7 mouse cellular contexts compared by ENCODE assay signal in the genomic region with DNA sequence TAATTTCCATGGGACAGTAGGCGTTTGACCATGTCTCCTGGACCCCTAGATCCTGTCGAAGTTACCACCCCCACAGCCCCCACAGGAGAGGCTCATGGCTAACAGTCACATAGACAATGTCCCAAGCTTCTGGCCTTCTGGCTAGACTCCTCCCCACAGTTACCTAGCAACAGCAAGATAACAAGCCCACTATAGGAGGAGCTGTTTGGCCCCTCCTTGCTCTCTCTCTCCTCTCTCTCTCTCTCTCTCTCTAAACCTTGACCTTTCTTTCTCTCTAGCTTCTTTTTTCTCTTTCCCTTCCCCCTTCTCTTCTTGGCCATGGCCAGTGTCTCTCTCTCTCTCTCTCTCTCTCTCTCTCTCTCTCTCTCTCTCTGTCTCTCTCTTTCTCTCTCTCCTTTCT.
A peak's percentile ranks its signal among the peaks of the same experiment; 100 is the strongest.
DNase-seq lines count a peak whose midpoint lies in the region; ATAC-seq and TF ChIP-seq lines count a peak whose summit lies in the region.
"Not testable (repeated sequence)": the region's sequence is repeated elsewhere in the genome, so short reads cannot be mapped to it uniquely, and the experiment has no call there.

No protein-coding gene starts in this region.

- peak overlapping the region; percentile 47 for H3K4me2 ChIP-seq in liver, embryonic 12.5 days
- not testable (repeated sequence) for H3K4me2 ChIP-seq in liver, embryonic 14.5 days (ENCODE audit: low read depth); liver, embryonic 16.5 days (ENCODE audit: low read depth, low read length); midbrain, embryonic 11.5 days

- H3K9me3 ChIP-seq in MEL (replicated peaks; ENCODE audit: insufficient read depth, low read length); forebrain, embryonic 10.5 days; liver, embryonic 12.5 days (replicated peaks); liver, embryonic 14.5 days (ENCODE audit: control insufficient read depth, low read length); liver, embryonic 16.5 days (replicated peaks; ENCODE audit: control insufficient read depth, low read length); midbrain, embryonic 11.5 days (ENCODE audit: control insufficient read depth, low read length): not testable (repeated sequence)

- H3K79me2 ChIP-seq in MEL (ENCODE audit: control insufficient read depth, insufficient read depth, low read length, poor library complexity), result not testable (repeated sequence)

- TF ChIP-seq CTCF in MEL (IDR thresholded peaks at IDR 0.05 in 2 of 3, conservative IDR thresholded peaks at IDR 0.05 in 1 of 3; ENCODE audit: control insufficient read depth in 1 of 3, insufficient read depth in 1 of 3, low read depth in 2 of 3, low read length in 3 of 3, poor library complexity in 1 of 3, severe bottlenecking in 1 of 3); liver, embryonic 14.5 days (IDR thresholded peaks at IDR 0.05; ENCODE audit: low read depth): not testable (repeated sequence)

- not testable (repeated sequence) for TF ChIP-seq EP300 in MEL (IDR thresholded peaks at IDR 0.05; ENCODE audit: low read depth in 1 of 2, low read length in 2 of 2); liver, embryonic 14.5 days (IDR thresholded peaks at IDR 0.05; ENCODE audit: low read depth)

- not testable (repeated sequence) for H3K4me3 ChIP-seq in MEL (ENCODE audit: control insufficient read depth in 1 of 2, insufficient read depth in 1 of 2, low read depth in 2 of 2, low read length in 2 of 2); forebrain, embryonic 10.5 days; liver, embryonic 12.5 days; liver, embryonic 14.5 days (ENCODE audit: insufficient read depth in 1 of 2, low read depth in 2 of 2, low read length in 2 of 2); liver, embryonic 16.5 days (ENCODE audit: low read depth, low read length); midbrain, embryonic 11.5 days (ENCODE audit: low read depth, low read length)

- peaks cover 0 to 11% of the 10 kb centered on the region in 2 experiments; a peak in 2 of 4 replicates for H3K36me3 ChIP-seq in MEL (ENCODE audit: control insufficient read depth in 1 of 2, insufficient read depth in 2 of 2, low read length in 2 of 2)
- H3K36me3 ChIP-seq in forebrain, embryonic 10.5 days (replicated peaks); liver, embryonic 12.5 days; liver, embryonic 14.5 days (replicated peaks; ENCODE audit: control insufficient read depth, insufficient read depth, low read depth); liver, embryonic 16.5 days (ENCODE audit: control insufficient read depth, insufficient read depth); midbrain, embryonic 11.5 days (ENCODE audit: control insufficient read depth, insufficient read depth, low read length): not testable (repeated sequence)

- not testable (repeated sequence) for H3K27ac ChIP-seq in MEL (ENCODE audit: control insufficient read depth, low read depth, low read length); liver, embryonic 12.5 days; liver, embryonic 14.5 days; liver, embryonic 16.5 days (ENCODE audit: low read length); midbrain, embryonic 11.5 days (ENCODE audit: low read depth, low read length)
- H3K27ac ChIP-seq in forebrain, embryonic 10.5 days, result 0 out of 2 replicates have a peak overlapping the region, but pooled peaks have one; percentile 13

- DNase-seq in MEL (ENCODE audit: low read depth, low spot score); forebrain, embryonic 10.5 days (ENCODE audit: extremely low spot score, low spot score); midbrain, embryonic 11.5 days (ENCODE audit: low spot score, missing footprints): not testable (repeated sequence)
- DNase-seq in liver, result peak; percentile 20
- peak in 2 of 3 experiments; percentile 14 to 24 for DNase-seq in liver, embryonic 14.5 days (ENCODE audit: low read depth in 3 of 3, low spot score in 3 of 3)

- not testable (repeated sequence) for H3K9ac ChIP-seq in MEL (ENCODE audit: control insufficient read depth, low read depth, low read length, poor library complexity, severe bottlenecking); liver, embryonic 12.5 days; liver, embryonic 14.5 days (replicated peaks); liver, embryonic 16.5 days (ENCODE audit: low read depth, low read length); midbrain, embryonic 11.5 days (ENCODE audit: low read length)

- H3K27me3 ChIP-seq in MEL (ENCODE audit: control insufficient read depth in 1 of 2, insufficient read depth in 2 of 2, low read length in 2 of 2); forebrain, embryonic 10.5 days (ENCODE audit: poor library complexity, severe bottlenecking); liver, embryonic 12.5 days (replicated peaks); liver, embryonic 14.5 days (ENCODE audit: control insufficient read depth, insufficient read depth, low read length); liver, embryonic 16.5 days (ENCODE audit: control insufficient read depth, insufficient read depth, low read depth, low read length); midbrain, embryonic 11.5 days (ENCODE audit: control insufficient read depth, insufficient read depth, low read length): not testable (repeated sequence)

- TF ChIP-seq POLR2A in MEL (IDR thresholded peaks at IDR 0.05; ENCODE audit: control insufficient read depth in 1 of 2, insufficient read depth in 1 of 2, low read depth in 1 of 2, low read length in 2 of 2, poor library complexity in 1 of 2), result not testable (repeated sequence)

- TF ChIP-seq RAD21 in MEL (IDR thresholded peaks at IDR 0.05; ENCODE audit: low read depth, low read length), result not testable (repeated sequence)

- H3K4me1 ChIP-seq in MEL (ENCODE audit: control insufficient read depth in 1 of 2, insufficient read depth in 2 of 2, low read length in 2 of 2); midbrain, embryonic 11.5 days (ENCODE audit: control insufficient read depth, insufficient read depth, low read length): not testable (repeated sequence)
- peaks cover 17% of the 10 kb centered on the region for H3K4me1 ChIP-seq in forebrain, embryonic 10.5 days
- peaks cover 47% of the 10 kb centered on the region for H3K4me1 ChIP-seq in liver, embryonic 12.5 days
- peaks cover 23 to 30% of the 10 kb centered on the region in 2 experiments for H3K4me1 ChIP-seq in liver, embryonic 14.5 days (replicated peaks; ENCODE audit: control insufficient read depth in 2 of 2, insufficient read depth in 2 of 2, low read length in 1 of 2)
- H3K4me1 ChIP-seq in liver, embryonic 16.5 days (ENCODE audit: control insufficient read depth, low read depth, low read length), result peaks cover 15% of the 10 kb centered on the region

- WGBS in forebrain, embryonic 10.5 days, result 61% methylated on average over 2 of the region's 2 CpGs
- 29% methylated on average over 2 of the region's 2 CpGs for WGBS in liver, embryonic 12.5 days (ENCODE audit: insufficient replicate concordance)
- 23% methylated on average over 2 of the region's 2 CpGs for WGBS in liver, embryonic 14.5 days (ENCODE audit: insufficient replicate concordance)
- 19% methylated on average over 2 of the region's 2 CpGs for WGBS in liver, embryonic 16.5 days (ENCODE audit: insufficient replicate concordance)
- 47% methylated on average over 2 of the region's 2 CpGs for WGBS in midbrain, embryonic 11.5 days

- peak; percentile 71 for ATAC-seq in liver, embryonic 12.5 days
- peak; percentile 71 for ATAC-seq in liver, embryonic 14.5 days (ENCODE audit: insufficient read depth)
- ATAC-seq in liver, embryonic 16.5 days (ENCODE audit: low read depth), result peak; percentile 53
- 0 out of 2 replicates have a peak, but pooled peaks have one; percentile 8 for ATAC-seq in midbrain, embryonic 11.5 days (ENCODE audit: low FRiP score)

TF ChIP-seq in MEL, 35 proteins besides CTCF, POLR2A, EP300 and RAD21:
- TF ChIP-seq JUND (IDR thresholded peaks at IDR 0.05; ENCODE audit: low read depth, low read length) (0 out of 2 replicates have a peak, but pooled peaks have one; percentile 41), GATA1 (IDR thresholded peaks at IDR 0.05; ENCODE audit: low read depth, low read length) (peak; percentile 45; the same call in 1 of the 2 replicates)
TF ChIP-seq in MEL: peak in this region for 2; not testable (repeated sequence) for 33.

Comparison
In these comparisons a context has a peak if more than half of its experiments do, and no peak if none do; other contexts are left out.
1. ATAC-seq: peak in every context shown above with its lines; median percentile 71 in liver, embryonic 12.5 days; 71 in liver, embryonic 14.5 days; 53 in liver, embryonic 16.5 days; 8 in midbrain, embryonic 11.5 days.